Mouse (Mus musculus) forebrain, embryonic 14.5 days (tissue): ENCODE data around the gene Uso1. TPM values are rescaled to one million over a fixed set of nuclear protein-coding genes. Genes with fewer than 3 reads are reported as not detected.
A peak's percentile ranks its signal among the peaks of the same experiment; 100 is the strongest.

Experiments
- ATAC-seq: fragments of 200-750 bp; cut with Nextera tagmentation; 2 replicates; pipeline ENCODE4 v1.8.0; 2017; ENCODE audit warnings: mild to moderate bottlenecking, moderate library complexity
- DNase-seq: peaks from one replicate; pipeline ENCODE4 v3.0.0-alpha.2; 2015; ENCODE audit warnings: low spot score
- H3K27ac ChIP-seq: fragments of 300-500 bp; sonication (generic); 2 replicates; pipeline ENCODE4 v1.5.1; 2014; ENCODE audit warnings: low read depth, mild to moderate bottlenecking, control low read depth, low read length, moderate library complexity
- H3K27me3 ChIP-seq: fragments of 300-500 bp; sonication (generic); replicated peaks from 2 replicates; pipeline ENCODE4 v1.6.1; 2014; ENCODE audit warnings: low read length, control low read depth, mixed read lengths; ENCODE audit not compliant: control insufficient read depth, insufficient read depth
- H3K36me3 ChIP-seq: fragments of 300-500 bp; sonication (generic); 2 replicates; pipeline ENCODE4 v1.6.1; 2014; ENCODE audit warnings: low read length, control low read depth; ENCODE audit not compliant: control insufficient read depth, insufficient read depth
- H3K4me1 ChIP-seq: fragments of 300-500 bp; sonication (generic); 2 replicates; pipeline ENCODE4 v1.6.1; 2014; ENCODE audit warnings: antibody characterized with exemption, low read length, control low read depth; ENCODE audit not compliant: control insufficient read depth, insufficient read depth
- H3K4me2 ChIP-seq: fragments of 300-500 bp; sonication (generic); 2 replicates; pipeline ENCODE4 v1.6.1; 2014; ENCODE audit warnings: mild to moderate bottlenecking, control low read depth, low read length
- H3K4me3 ChIP-seq: fragments of 300-500 bp; sonication (generic); 2 replicates; pipeline ENCODE4 v1.5.1; 2014; ENCODE audit warnings: low read depth, low read length, control low read depth
- H3K9ac ChIP-seq: fragments of 300-500 bp; sonication (generic); 2 replicates; pipeline ENCODE4 v1.6.1; 2014; ENCODE audit warnings: mild to moderate bottlenecking, low read length, control low read depth, moderate library complexity
- H3K9me3 ChIP-seq: fragments of 300-500 bp; sonication (generic); replicated peaks from 2 replicates; pipeline ENCODE4 v1.6.1; 2016; ENCODE audit warnings: low read length, control low read depth, mixed read lengths; ENCODE audit not compliant: control insufficient read depth
- WGBS: fragments of 180-500 bp; shearing (Covaris S2); extraction: QIAGEN DNeasy Blood & Tissue Kit; methylation state at CpG from one replicate; pipeline ENCODE4 v1.1.7; 2014; 5-methylcytosine and 5-hydroxymethylcytosine counted together
- polyA plus RNA-seq: library from polyadenylated mRNA; unstranded; fragments of >200 nt; fragmentation: Nextera tagmentation; extraction: Ambion mirVana; gene quantifications from 2 replicates; pipeline ENCODE4 v1.2.1, GENCODE M21; 2014

The Uso1 gene
- polyA plus RNA-seq, 1 experiment from 2014 or later: 32.0 TPM

GRCm38 (mm10) chr5:92218915-92219793 is 81.4 kb downstream of the Uso1 start:
- ATAC-seq (peak; percentile 78), DNase-seq (peak; percentile 39)
- Histone ChIP-seq H3K27me3 (no peaks in the 10 kb centered on the region), H3K4me2 (peak overlapping the region; percentile 14; the same call in 1 of the 2 replicates), H3K9me3 (no peaks in the 10 kb centered on the region), H3K4me1 (peaks cover 3% of the 10 kb centered on the region; the same call in 1 of the 2 replicates), H3K4me3 (no peak overlapping the region), H3K27ac (no peak overlapping the region), H3K9ac (no peak overlapping the region), H3K36me3 (no peaks in the 10 kb centered on the region)
- WGBS: 36% methylated on average over 17 of the region's 17 CpGs

- WGBS: 61% methylated on average over 6 of the region's 6 CpGs
- H3K27ac ChIP-seq: no peak overlapping the region
- no peak for ATAC-seq
- H3K4me1 ChIP-seq: peaks cover 3% of the 10 kb centered on the region; the same call in 1 of the 2 replicates
- H3K9ac ChIP-seq: no peak overlapping the region
- no peaks in the 10 kb centered on the region for H3K36me3 ChIP-seq
- no peaks in the 10 kb centered on the region for H3K27me3 ChIP-seq
- no peak overlapping the region for H3K4me2 ChIP-seq
- H3K4me3 ChIP-seq: no peak overlapping the region
- H3K9me3 ChIP-seq: no peaks in the 10 kb centered on the region
- no peak for DNase-seq
These were observed 82.1 kb downstream of the Uso1 start for GRCm38 (mm10) chr5:92219826-92220225.

DNA sequence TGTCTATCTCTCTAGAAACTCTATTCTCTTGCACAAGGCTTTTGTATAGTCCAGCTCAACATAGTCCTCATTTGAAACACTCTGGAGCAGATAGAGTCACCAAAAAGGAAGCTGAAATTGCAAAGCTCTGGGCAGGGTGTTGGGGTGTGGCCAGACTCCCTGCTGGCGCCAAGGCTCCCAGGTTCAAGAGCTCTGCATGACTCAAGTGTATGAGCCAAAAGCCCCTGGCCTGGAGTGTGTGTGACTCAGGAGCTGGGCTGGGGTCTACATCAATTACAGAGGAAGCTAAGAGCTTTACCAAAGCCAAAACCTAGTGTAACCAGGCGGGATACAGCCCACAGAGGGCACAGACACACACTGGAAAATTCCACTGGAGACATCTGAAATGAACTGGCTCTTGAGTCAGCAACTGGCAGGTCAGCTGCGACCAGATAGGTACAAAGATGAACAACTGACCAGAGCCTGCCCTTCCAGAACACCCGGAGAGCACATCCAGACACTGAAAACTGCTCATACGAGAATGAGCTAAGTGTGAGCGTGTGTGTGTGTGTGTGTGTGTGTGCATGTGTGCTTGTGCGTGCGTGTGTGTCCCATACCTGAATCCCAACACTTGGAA is 82.7 kb downstream of the Uso1 start:
- no peak overlapping the region for H3K27ac ChIP-seq
- no peak for ATAC-seq

GRCm38 (mm10) chr5:92227782-92228181 is 90.0 kb downstream of the Uso1 start:
- DNase-seq (no peak), ATAC-seq (no peak)
- H3K4me1 ChIP-seq: no peaks in the 10 kb centered on the region
- H3K27me3 ChIP-seq: no peaks in the 10 kb centered on the region
- no peak overlapping the region for H3K4me3 ChIP-seq
- 91% methylated on average over 7 of the region's 7 CpGs for WGBS
- no peaks in the 10 kb centered on the region for H3K9me3 ChIP-seq
- no peak overlapping the region for H3K9ac ChIP-seq
- H3K36me3 ChIP-seq: no peaks in the 10 kb centered on the region
- no peak overlapping the region for H3K4me2 ChIP-seq
- no peak overlapping the region for H3K27ac ChIP-seq

More for the DNA sequence above, 82.7 kb downstream of the Uso1 start:
- Histone ChIP-seq H3K27me3 (no peaks in the 10 kb centered on the region), H3K9me3 (no peaks in the 10 kb centered on the region), H3K4me3 (no peak overlapping the region), H3K36me3 (no peaks in the 10 kb centered on the region), H3K4me1 (peaks cover 3% of the 10 kb centered on the region; the same call in 1 of the 2 replicates), H3K9ac (no peak overlapping the region), H3K4me2 (no peak overlapping the region)
- DNase-seq: no peak
- 92% methylated on average over 8 of the region's 8 CpGs for WGBS

DNA sequence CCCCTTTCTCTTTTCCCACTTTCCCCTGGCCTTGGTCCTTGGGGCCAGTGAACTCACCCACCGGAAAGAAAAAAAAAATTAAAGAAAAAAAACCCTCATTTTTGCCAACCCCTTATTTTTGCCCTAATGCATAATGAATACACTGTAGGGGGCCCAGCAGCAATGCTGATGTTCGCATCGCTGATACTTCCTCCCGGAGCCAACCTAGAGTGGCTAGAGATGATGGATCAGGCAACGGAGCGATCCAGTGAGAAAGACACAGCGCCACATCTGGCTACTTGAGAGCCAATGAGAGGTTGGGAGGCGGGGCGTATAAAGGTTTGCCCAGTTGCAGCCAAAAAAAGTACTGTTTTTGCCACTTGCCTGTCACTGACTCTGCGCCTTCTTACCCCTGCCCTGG is 91.0 kb downstream of the Uso1 start:
- no peak for ATAC-seq
- no peak overlapping the region for H3K4me2 ChIP-seq
- 29% methylated on average over 10 of the region's 10 CpGs for WGBS
- no peaks in the 10 kb centered on the region for H3K4me1 ChIP-seq
- no peak overlapping the region for H3K4me3 ChIP-seq
- no peak overlapping the region for H3K27ac ChIP-seq
- no peak for DNase-seq
- no peak overlapping the region for H3K9ac ChIP-seq
- no peaks in the 10 kb centered on the region for H3K9me3 ChIP-seq
- no peaks in the 10 kb centered on the region for H3K36me3 ChIP-seq
- no peaks in the 10 kb centered on the region for H3K27me3 ChIP-seq

GRCm38 (mm10) chr5:92229514-92229913 is 91.8 kb downstream of the Uso1 start:
- no peak overlapping the region for H3K4me2 ChIP-seq
- no peak overlapping the region for H3K27ac ChIP-seq
- no peaks in the 10 kb centered on the region for H3K27me3 ChIP-seq
- ATAC-seq (no peak), DNase-seq (no peak)
- H3K4me1 ChIP-seq: no peaks in the 10 kb centered on the region
- H3K4me3 ChIP-seq: no peak overlapping the region
- 96% methylated on average over 3 of the region's 3 CpGs for WGBS
- no peaks in the 10 kb centered on the region for H3K9me3 ChIP-seq
- H3K36me3 ChIP-seq: no peaks in the 10 kb centered on the region
- H3K9ac ChIP-seq: no peak overlapping the region

- 87% methylated on average over 11 of the region's 11 CpGs for WGBS
These were observed 92.6 kb downstream of the Uso1 start for GRCm38 (mm10) chr5:92230306-92230705.

GRCm38 (mm10) chr5:92231836-92232235 is 94.1 kb downstream of the Uso1 start:
- 81% methylated on average over 10 of the region's 10 CpGs for WGBS
- H3K27me3 ChIP-seq: no peaks in the 10 kb centered on the region
- no peaks in the 10 kb centered on the region for H3K36me3 ChIP-seq
- no peaks in the 10 kb centered on the region for H3K9me3 ChIP-seq
- H3K4me2 ChIP-seq: no peak overlapping the region
- ATAC-seq (no peak), DNase-seq (no peak)
- H3K4me3 ChIP-seq: no peak overlapping the region
- H3K27ac ChIP-seq: no peak overlapping the region
- H3K9ac ChIP-seq: no peak overlapping the region
- no peaks in the 10 kb centered on the region for H3K4me1 ChIP-seq

More at GRCm38 (mm10) chr5:92230306-92230705, 92.6 kb downstream of the Uso1 start:
- no peak for DNase-seq
- no peak overlapping the region for H3K4me3 ChIP-seq
- H3K27ac ChIP-seq: no peak overlapping the region
- H3K4me2 ChIP-seq: no peak overlapping the region
- H3K27me3 ChIP-seq: no peaks in the 10 kb centered on the region
- no peaks in the 10 kb centered on the region for H3K9me3 ChIP-seq
- no peaks in the 10 kb centered on the region for H3K36me3 ChIP-seq
- ATAC-seq: no peak
- no peaks in the 10 kb centered on the region for H3K4me1 ChIP-seq
- H3K9ac ChIP-seq: no peak overlapping the region

DNA sequence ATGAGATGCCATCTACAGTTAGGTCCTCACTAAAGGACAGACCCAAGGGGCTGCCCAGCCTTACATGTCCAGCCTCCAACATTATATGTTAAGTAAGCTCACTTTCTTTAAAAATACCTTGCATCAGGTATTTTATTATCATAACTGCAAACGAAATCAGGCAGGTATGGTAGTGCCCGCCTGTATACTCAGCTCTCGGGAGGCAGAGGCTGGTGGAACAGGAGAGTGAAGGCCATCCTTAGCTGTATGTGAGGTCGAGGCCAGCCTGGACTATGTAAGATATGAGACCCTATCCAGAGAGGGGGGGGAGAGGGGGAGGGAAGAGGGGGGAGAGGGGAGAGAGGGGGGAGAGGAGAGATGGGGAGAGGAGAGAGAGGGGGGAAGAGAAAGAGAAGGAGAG is 95.6 kb downstream of the Uso1 start:
- no peak for ATAC-seq
- 86% methylated on average over 4 of the region's 4 CpGs for WGBS

More for the DNA sequence above, 95.6 kb downstream of the Uso1 start:
- Histone ChIP-seq H3K9ac (no peak overlapping the region), H3K4me1 (no peaks in the 10 kb centered on the region), H3K9me3 (no peaks in the 10 kb centered on the region), H3K36me3 (no peaks in the 10 kb centered on the region), H3K4me2 (no peak overlapping the region), H3K4me3 (no peak overlapping the region), H3K27me3 (no peaks in the 10 kb centered on the region), H3K27ac (no peak overlapping the region)
- no peak for DNase-seq
